Mouse (Mus musculus) inflammation-experienced regulatory T-cells, adult 16 weeks (primary cell): Measurements from ENCODE around the gene Dlx2. TPM values are rescaled to one million over a fixed set of nuclear protein-coding genes. Genes with fewer than 3 reads are reported as not detected.

Source experiments
- polyA plus RNA-seq: library from polyadenylated mRNA; unstranded; fragments of 100-300 nt; shearing (Covaris generic); gene quantifications from one replicate; pipeline ENCODE4 v1.2.1, GENCODE M21; 2017

Dlx2 gene
- polyA plus RNA-seq: not detected

GRCm38 (mm10) chr2:71546640-71547071, at the start of gene Dlx2:
Gene Dlx2 (minus strand): TSS chr2:71546754.

GRCm38 (mm10) chr2:71528014-71528713, 18.4 kb downstream of the Dlx2 start, which contains the start of gene Dlx1:
Gene Dlx1 (plus strand): TSS chr2:71528113.

Other genes with a start within 250 kb of the Dlx2 start
- 105 TPM for gene Slc25a12, start 179.0 kb downstream of the Dlx2 start, polyA plus RNA-seq
- gene Hat1, start 157.8 kb downstream of the Dlx2 start, polyA plus RNA-seq: 74.9 TPM
- 38.9 TPM for gene Metap1d, start 93.5 kb downstream of the Dlx2 start, polyA plus RNA-seq
- gene Dlx1, start 18.6 kb downstream of the Dlx2 start, polyA plus RNA-seq: not detected
- gene Itga6, start 198.9 kb upstream of the Dlx2 start, polyA plus RNA-seq: 29.7 TPM